Mouse (Mus musculus): ENCODE data around the gene Trhr2. TPM values are rescaled to one million over a fixed set of nuclear protein-coding genes. Genes with fewer than 3 reads are reported as not detected.

Gene Trhr2
- polyA plus RNA-seq, 1 experiment: not detected

DNA sequence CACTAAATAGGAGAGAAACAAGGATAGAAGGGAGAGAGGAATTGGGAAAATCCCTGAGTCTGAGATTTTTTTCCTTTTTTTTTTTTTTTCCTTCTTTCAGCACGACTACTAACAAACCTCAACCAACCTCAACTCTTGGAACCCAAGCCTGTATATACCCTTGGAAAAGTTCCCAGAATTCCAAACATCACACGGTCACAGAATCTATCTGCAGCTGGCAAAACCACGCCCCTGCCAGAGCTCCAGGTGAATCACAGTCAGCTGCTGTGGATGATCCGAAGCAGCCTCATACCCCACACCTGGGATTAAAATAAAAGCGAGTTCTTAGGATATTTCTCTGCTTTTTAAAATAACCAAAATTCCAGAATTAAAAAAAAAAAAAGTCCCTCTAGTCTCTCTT is 18.2 kb downstream of the Trhr2 start:
- 51% methylated on average over 5 of the region's 5 CpGs for WGBS
- TF ChIP-seq POLR2A (IDR thresholded peaks at IDR 0.05; ENCODE audit: borderline replicate concordance, control insufficient read depth, low read depth, low read length) (no peak), CTCF (IDR thresholded peaks at IDR 0.05; ENCODE audit: control insufficient read depth, insufficient read depth, low read length) (no peak)
- Histone ChIP-seq H3K4me3 (replicated peaks; ENCODE audit: control insufficient read depth, low read depth, low read length) (no peak overlapping the region), H3K27ac (ENCODE audit: control insufficient read depth, insufficient read depth, low read depth, low read length, poor library complexity) (no peak overlapping the region), H3K4me1 (ENCODE audit: control insufficient read depth, insufficient read depth, low read length) (peaks cover 7% of the 10 kb centered on the region)

DNA sequence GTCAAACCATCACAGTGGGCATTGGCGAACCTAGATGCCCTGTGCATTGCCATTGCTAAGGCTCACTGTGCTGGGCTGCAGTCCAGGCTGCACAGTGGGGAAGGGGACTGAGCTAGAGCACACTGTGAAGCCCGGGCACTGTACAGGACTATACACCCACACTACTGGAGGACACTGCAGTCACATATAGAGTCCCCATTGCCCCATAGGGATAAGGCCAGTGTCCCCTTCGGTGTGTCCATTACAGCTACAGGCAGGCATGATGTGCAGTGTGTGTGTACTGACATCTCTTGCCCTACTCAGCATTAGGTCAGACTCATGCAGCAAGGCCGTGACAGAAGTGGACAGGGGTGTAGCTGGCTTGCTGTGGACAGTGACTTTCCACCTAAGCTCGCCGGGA is 18.8 kb downstream of the Trhr2 start:
- TF ChIP-seq CTCF (IDR thresholded peaks at IDR 0.05; ENCODE audit: control insufficient read depth, insufficient read depth, low read length) (no peak), POLR2A (IDR thresholded peaks at IDR 0.05; ENCODE audit: borderline replicate concordance, control insufficient read depth, low read depth, low read length) (no peak)
- Histone ChIP-seq H3K27ac (ENCODE audit: control insufficient read depth, insufficient read depth, low read depth, low read length, poor library complexity) (no peak overlapping the region), H3K4me1 (ENCODE audit: control insufficient read depth, insufficient read depth, low read length) (peaks cover 7% of the 10 kb centered on the region), H3K4me3 (replicated peaks; ENCODE audit: control insufficient read depth, low read depth, low read length) (no peak overlapping the region)
- WGBS: 71% methylated on average over 6 of the region's 6 CpGs

DNA sequence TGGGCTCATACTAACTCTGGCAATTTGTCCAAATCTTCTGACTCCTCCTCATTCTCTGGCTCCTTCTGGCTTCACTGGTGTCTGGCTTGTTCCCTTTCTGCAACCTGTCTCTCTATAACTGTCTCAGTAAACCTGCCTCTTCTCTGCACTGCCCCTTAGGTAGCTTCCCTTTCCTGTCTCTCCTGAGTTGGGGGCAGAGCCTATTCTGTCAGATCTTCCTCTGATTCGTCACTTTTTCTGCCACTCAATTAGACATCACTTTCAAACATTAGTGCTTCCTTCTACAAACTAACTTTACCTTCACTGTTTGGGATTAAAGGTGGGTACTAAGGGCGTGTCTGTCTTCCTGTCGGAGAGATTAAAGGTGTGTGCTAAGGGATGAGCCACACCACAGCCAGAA is 19.8 kb downstream of the Trhr2 start:
- WGBS: 77% methylated on average over 3 of the region's 3 CpGs
- TF ChIP-seq POLR2A (IDR thresholded peaks at IDR 0.05; ENCODE audit: borderline replicate concordance, control insufficient read depth, low read depth, low read length) (no peak), CTCF (IDR thresholded peaks at IDR 0.05; ENCODE audit: control insufficient read depth, insufficient read depth, low read length) (no peak)
- no peak overlapping the region for H3K4me3 ChIP-seq (replicated peaks; ENCODE audit: control insufficient read depth, low read depth, low read length)
- H3K27ac ChIP-seq (ENCODE audit: control insufficient read depth, insufficient read depth, low read depth, low read length, poor library complexity): no peak overlapping the region
- H3K4me1 ChIP-seq (ENCODE audit: control insufficient read depth, insufficient read depth, low read length): peaks cover 7% of the 10 kb centered on the region

DNA sequence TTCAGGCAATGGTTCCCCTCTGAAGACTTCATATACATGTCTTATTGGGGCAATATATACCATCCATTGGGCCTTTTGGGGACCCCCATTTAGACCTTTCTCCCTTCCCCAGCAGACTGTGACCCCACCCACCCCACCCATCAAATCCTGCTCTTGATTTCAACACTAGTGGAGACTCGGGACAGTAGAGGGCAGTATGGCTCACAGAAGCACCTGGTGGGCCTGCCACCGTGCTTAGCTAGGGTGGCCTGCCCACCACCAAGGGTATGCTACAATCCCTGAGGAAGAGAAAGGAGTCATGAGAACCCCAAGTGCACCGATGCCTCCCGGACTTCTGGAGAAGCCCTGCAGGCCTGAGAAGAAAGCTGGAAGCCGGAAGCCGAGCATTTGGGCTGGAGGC is 21.7 kb downstream of the Trhr2 start:
- peaks cover 4% of the 10 kb centered on the region for H3K4me1 ChIP-seq (ENCODE audit: control insufficient read depth, insufficient read depth, low read length)
- TF ChIP-seq POLR2A (IDR thresholded peaks at IDR 0.05; ENCODE audit: borderline replicate concordance, control insufficient read depth, low read depth, low read length) (no peak), CTCF (IDR thresholded peaks at IDR 0.05; ENCODE audit: control insufficient read depth, insufficient read depth, low read length) (no peak)

DNA sequence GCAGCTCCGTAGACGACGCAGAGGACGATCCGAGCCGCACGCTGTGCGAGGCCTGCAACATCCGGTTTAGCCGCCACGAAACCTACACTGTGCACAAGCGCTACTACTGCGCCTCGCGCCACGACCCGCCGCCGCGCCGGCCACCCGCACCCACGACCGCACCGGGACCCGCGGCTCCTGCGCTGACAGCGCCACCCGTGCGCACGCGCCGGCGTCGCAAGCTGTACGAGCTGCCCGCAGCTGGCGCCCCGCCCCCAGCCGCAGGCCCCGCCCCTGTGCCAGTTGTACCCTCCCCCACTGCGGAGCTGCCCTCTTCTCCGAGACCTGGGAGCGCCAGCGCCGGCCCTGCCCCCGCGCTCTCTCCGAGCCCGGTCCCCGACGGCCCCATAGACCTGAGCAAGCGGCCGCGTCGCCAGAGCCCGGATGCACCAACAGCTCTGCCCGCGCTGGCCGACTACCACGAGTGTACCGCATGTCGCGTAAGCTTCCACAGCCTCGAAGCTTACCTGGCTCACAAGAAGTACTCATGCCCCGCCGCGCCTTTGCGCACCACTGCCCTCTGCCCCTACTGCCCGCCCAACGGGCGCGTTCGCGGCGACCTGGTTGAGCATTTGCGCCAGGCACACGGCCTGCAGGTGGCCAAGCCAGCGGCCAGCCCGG is 24.2 kb downstream of the Trhr2 start:
- WGBS: 98% methylated on average over 81 of the region's 81 CpGs
- Histone ChIP-seq H3K27ac (ENCODE audit: control insufficient read depth, insufficient read depth, low read depth, low read length, poor library complexity) (no peak overlapping the region), H3K4me3 (replicated peaks; ENCODE audit: control insufficient read depth, low read depth, low read length) (no peak overlapping the region), H3K4me1 (ENCODE audit: control insufficient read depth, insufficient read depth, low read length) (no peaks in the 10 kb centered on the region)
- no peak for TF ChIP-seq CTCF (IDR thresholded peaks at IDR 0.05; ENCODE audit: control insufficient read depth, insufficient read depth, low read length)
- no peak for TF ChIP-seq POLR2A (IDR thresholded peaks at IDR 0.05; ENCODE audit: borderline replicate concordance, control insufficient read depth, low read depth, low read length)

More for the DNA sequence above, 21.7 kb downstream of the Trhr2 start:
- WGBS: 79% methylated on average over 6 of the region's 6 CpGs
- H3K4me3 ChIP-seq (replicated peaks; ENCODE audit: control insufficient read depth, low read depth, low read length): no peak overlapping the region
- H3K27ac ChIP-seq (ENCODE audit: control insufficient read depth, insufficient read depth, low read depth, low read length, poor library complexity): no peak overlapping the region

DNA sequence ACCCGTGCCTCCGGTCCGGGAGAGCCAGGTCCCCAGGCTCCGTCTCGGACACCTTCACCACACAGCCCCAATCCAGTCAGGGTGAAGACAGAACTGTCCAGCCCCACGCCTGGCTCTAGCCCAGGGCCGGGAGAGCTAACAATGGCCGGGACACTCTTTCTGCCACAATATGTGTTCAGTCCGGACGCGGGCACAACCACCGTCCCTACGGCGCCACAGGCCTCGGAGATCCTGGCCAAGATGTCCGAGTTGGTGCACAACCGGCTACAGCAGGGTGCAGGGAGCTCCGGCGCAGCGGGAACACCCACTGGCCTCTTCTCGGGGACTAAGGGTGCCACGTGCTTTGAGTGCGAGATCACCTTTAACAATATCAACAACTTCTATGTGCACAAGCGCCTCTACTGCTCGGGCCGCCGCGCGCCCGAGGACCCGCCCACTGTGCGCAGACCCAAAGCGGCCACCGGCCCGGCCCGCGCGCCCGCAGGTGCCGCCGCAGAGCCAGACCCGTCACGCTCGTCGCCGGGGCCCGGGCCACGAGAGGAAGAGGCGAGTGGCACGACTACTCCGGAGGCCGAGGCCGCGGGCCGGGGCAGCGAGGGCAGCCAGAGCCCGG is 24.8 kb downstream of the Trhr2 start:
- TF ChIP-seq CTCF (IDR thresholded peaks at IDR 0.05; ENCODE audit: control insufficient read depth, insufficient read depth, low read length) (no peak), POLR2A (IDR thresholded peaks at IDR 0.05; ENCODE audit: borderline replicate concordance, control insufficient read depth, low read depth, low read length) (no peak)
- no peak overlapping the region for H3K4me3 ChIP-seq (replicated peaks; ENCODE audit: control insufficient read depth, low read depth, low read length)
- H3K4me1 ChIP-seq (ENCODE audit: control insufficient read depth, insufficient read depth, low read length): peaks cover 2% of the 10 kb centered on the region
- WGBS: 97% methylated on average over 57 of the region's 57 CpGs
- no peak overlapping the region for H3K27ac ChIP-seq (ENCODE audit: control insufficient read depth, insufficient read depth, low read depth, low read length, poor library complexity)

DNA sequence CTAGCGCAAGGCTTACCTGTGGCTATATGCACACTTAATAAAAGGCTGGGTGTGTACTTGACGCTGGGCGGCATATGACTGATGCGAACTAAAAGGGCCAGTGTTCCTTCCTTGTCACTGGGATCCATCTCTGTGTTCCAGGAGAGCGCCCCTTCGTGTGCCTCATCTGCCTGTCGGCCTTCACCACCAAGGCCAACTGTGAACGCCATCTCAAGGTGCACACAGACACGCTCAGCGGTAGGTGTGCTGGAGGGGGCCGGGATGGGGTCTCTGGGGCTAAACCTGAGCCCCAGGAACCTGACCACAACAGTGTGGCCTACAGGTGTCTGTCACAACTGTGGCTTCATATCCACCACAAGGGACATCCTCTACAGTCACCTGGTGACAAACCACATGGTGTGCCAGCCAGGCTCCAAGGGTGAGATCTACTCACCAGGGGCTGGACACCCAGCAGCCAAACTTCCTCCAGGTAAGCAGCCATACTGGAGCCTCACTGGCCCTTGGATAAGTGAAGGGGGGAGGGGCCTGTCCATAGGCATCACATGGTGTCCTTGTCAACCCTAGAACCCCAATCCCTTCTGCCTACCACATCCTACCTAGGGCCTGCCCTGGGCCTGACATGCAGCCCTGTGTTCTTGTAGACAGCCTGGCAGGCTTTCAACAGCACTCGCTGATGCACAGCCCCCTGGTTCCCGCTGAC is 25.6 kb downstream of the Trhr2 start:
- Histone ChIP-seq H3K4me1 (ENCODE audit: control insufficient read depth, insufficient read depth, low read length) (peaks cover 8% of the 10 kb centered on the region), H3K27ac (ENCODE audit: control insufficient read depth, insufficient read depth, low read depth, low read length, poor library complexity) (no peak overlapping the region), H3K4me3 (replicated peaks; ENCODE audit: control insufficient read depth, low read depth, low read length) (no peak overlapping the region)
- WGBS: 97% methylated on average over 13 of the region's 13 CpGs
- TF ChIP-seq CTCF (IDR thresholded peaks at IDR 0.05; ENCODE audit: control insufficient read depth, insufficient read depth, low read length) (no peak), POLR2A (IDR thresholded peaks at IDR 0.05; ENCODE audit: borderline replicate concordance, control insufficient read depth, low read depth, low read length) (no peak)

DNA sequence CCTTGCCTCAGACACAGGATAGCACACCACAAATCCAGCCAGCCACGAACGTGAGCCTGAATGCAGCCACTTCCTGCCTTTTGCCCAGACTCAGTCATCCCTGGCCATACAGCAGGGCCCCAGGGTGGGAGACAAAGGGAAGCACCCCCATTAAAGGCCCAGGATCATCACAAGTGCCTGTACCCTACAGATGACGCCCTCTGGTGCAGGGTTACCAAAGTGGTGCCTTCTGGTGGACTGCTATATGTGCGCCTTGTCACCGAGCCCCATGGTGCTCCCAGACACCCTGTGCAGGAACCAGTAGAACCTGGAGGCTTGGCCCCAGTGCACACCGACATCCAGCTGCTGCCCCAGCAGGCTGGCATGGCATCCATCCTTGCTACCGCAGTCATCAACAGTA is 27.0 kb downstream of the Trhr2 start:
- H3K27ac ChIP-seq (ENCODE audit: control insufficient read depth, insufficient read depth, low read depth, low read length, poor library complexity): no peak overlapping the region
- TF ChIP-seq CTCF (IDR thresholded peaks at IDR 0.05; ENCODE audit: control insufficient read depth, insufficient read depth, low read length): no peak
- TF ChIP-seq POLR2A (IDR thresholded peaks at IDR 0.05; ENCODE audit: borderline replicate concordance, control insufficient read depth, low read depth, low read length): no peak
- H3K4me3 ChIP-seq (replicated peaks; ENCODE audit: control insufficient read depth, low read depth, low read length): no peak overlapping the region
- WGBS: 85% methylated on average over 7 of the region's 7 CpGs
- peaks cover 9% of the 10 kb centered on the region for H3K4me1 ChIP-seq (ENCODE audit: control insufficient read depth, insufficient read depth, low read length)
